Mouse (Mus musculus): ENCODE data around the gene Gm11939.

GRCm38 (mm10) chr11:99562580-99562979, 3.3 kb upstream of the Gm11939 start:
- TF ChIP-seq CTCF (IDR thresholded peaks at IDR 0.05; ENCODE audit: extremely low read depth, insufficient read depth, low read length): no peak
- TF ChIP-seq POLR2A (IDR thresholded peaks at IDR 0.05; ENCODE audit: extremely low read depth, insufficient read depth, low read length): no peak

Measured in cortical plate, adult 2 months (tissue).